Mouse (Mus musculus) 3T3-L1 (cell line): ENCODE results near the gene Phospho1.

Experiments
- DNase-seq: peaks from one replicate; pipeline ENCODE4 v3.0.0-alpha.2; 2015; ENCODE audit warnings: low read depth, low spot score

Phospho1 gene

DNA sequence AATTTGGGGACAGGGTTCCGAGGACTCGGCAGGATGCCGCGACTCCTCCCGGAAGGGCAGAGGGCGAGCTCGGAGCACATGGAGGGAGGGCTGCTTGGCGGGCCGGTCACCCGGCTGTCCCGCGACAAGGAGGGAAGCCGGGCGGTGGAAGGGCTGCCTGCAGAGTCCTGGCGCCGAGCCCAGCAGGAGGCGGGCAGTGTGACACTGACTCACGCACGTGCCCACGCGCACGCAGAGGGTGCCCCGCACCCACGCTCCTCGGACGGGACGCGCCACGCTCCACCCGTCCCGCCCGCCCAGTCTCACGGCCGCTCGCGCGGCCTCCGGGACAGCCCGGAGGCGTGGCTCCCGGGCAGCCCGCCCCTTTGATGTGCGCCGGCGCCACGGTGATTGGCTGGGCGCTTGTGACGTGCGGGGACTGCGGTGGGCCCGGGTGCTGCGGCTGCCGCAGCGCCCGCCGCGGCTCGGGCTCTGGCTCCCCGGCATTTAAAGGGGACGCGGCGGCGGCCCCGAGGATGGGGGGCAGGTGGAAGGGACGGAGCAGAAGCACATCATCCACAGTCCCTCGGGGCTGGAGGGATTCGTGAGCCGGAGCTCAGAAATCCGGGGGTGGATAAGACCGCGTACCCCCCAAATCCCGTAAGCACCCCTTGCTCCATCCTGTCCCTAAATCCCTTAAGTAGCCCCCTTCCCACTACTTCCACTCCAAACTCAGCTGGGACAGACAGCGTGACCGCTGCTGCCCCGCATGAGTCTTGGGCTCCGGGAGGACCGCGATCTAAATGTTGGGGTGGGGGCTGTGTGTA is at the start of gene Phospho1:
Gene Phospho1, plus strand, starts transcription at position 429 of the 806 bp plus-strand sequence.
- DNase-seq: peak; percentile 30

- DNase-seq: peak; percentile 99
These were observed 46.7 kb upstream of the Phospho1 start for GRCm38 (mm10) chr11:95777323-95778297.

GRCm38 (mm10) chr11:95778831-95779251 is 45.5 kb upstream of the Phospho1 start:
- DNase-seq: peak; percentile 71

- peak; percentile 95 for DNase-seq
These were observed 44.9 kb upstream of the Phospho1 start for GRCm38 (mm10) chr11:95779366-95779765.

DNA sequence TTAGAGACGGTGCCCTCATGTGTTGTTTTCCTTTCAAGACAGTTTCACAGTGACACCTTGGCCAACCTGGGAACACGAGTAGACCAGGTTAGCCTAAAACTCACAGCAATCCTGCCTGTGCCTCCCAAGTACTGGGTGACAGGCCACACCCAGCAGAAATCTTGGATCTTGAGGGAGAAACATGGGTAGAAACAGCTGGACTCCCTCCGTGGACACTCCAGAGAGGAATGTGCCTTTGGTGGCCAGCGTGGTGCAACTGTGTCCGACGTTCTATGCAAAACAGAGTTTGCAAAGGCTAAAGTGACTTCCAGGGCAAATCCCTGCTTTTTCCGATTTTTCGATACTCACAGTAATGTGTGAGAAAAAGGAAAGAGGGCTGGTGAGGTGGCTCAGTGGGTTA is 43.8 kb upstream of the Phospho1 start:
- DNase-seq: no peak

DNA sequence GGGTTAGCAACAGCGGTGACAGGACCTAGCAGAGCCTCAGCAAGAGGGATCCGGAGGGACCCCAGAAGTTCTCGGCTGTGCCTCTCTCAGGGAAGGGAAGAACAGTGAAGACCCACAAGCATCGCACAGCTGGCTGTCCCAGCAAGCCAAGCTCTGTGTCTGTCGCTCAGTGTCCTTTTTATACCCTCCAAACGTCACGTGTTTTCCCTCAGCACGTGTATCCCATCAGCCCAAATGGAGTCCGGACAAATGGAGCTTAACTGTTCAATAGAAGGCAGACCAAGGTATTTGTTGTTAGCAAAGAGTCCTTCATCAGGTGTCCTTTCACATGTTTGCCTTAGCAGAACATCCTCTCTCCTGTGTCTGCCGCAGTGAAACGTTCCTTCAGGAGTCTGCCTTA is 42.7 kb upstream of the Phospho1 start:
- DNase-seq: no peak

DNA sequence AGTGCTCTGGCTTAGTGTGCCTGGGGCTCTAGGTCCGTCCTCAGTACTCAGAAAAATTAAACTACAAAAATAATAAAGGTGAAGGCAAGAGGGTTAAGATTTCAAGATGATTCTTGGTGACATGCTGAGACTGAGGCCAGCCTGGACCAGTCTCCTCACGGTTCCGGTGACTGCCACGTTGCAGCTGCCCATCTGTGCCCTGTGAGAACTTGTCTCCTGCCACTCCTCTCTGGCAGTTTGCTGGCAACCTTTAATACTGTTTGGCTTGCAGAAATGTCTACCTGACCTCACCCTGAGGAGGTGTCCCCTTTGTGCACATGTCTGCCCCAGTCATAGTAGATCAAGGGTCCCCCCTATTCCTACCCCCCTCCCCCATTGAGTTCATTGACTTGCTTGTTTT is 40.8 kb upstream of the Phospho1 start:
- DNase-seq: no peak

- no peak for DNase-seq
These were observed 40.3 kb upstream of the Phospho1 start for GRCm38 (mm10) chr11:95783958-95784357.

- no peak for DNase-seq
These were observed 38.6 kb upstream of the Phospho1 start for GRCm38 (mm10) chr11:95785675-95786074.

DNA sequence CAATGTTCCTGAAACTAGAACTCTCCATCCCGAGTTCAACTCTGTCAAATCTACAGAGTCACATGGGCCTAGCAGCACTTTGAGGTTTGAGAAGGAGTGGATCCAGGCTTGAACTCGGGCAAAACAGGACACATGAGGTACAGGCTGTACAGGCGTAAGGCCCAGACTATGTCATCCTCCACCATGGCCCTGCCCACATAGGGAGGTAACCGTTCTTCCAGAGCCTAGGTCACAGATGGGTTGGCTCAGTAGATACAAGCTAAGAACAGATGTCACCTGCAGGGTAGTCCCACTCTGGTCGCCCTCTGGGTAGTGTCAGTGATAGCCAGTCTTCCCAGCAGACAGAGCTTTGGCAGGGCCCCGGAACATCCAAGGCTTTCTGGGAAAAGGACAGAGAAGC is 37.8 kb upstream of the Phospho1 start:
- DNase-seq: no peak

GRCm38 (mm10) chr11:95789451-95789891 is 34.8 kb upstream of the Phospho1 start:
- no peak for DNase-seq

- DNase-seq: no peak
These were observed 32.5 kb upstream of the Phospho1 start for GRCm38 (mm10) chr11:95791787-95792186.

DNA sequence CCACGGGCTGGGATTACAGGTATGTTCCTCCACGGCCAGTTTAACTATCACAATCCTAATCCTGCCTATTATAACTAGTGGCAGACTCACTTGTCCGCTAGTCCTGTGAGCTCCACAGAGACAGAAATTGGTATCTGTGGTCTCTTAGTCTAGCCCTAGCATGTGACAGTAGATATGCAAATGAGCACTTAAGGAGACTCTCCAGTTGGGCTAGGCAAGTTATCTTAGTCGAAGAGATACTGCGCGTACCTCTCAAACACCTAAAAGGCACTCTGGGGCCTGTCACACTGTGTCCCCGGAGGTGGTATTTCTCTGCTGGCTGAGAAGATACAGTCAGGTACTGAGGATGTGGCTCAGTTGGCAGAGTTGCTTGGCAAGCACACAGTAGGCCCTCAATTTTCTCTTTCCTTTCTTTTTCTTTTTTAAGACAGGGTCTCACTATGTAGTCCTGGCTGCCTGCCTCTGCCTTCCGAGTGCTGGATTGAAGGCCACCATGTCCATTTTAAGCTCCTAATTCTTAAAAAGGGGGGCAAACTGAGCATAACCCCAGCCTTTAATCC is 31.3 kb upstream of the Phospho1 start:
- DNase-seq: no peak

DNA sequence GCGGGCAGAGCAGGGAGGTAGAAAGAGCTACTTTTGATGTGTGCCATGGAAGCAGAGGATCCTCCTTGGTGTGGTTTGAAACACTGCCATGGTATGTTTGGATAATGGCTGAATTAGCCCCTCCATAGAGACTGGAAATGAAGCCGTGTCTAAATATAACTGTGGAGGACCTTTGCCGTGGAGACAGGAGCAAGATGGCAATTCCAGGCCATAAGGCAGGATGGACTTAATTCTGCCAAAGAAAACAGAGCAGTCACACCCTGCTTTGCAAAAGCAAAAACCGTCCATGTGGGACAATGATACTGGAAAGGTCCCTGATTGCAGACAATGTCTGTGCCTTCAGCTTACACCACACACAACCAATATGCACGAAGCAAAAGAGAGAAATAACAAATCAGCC is 30.1 kb upstream of the Phospho1 start:
- no peak for DNase-seq

DNA sequence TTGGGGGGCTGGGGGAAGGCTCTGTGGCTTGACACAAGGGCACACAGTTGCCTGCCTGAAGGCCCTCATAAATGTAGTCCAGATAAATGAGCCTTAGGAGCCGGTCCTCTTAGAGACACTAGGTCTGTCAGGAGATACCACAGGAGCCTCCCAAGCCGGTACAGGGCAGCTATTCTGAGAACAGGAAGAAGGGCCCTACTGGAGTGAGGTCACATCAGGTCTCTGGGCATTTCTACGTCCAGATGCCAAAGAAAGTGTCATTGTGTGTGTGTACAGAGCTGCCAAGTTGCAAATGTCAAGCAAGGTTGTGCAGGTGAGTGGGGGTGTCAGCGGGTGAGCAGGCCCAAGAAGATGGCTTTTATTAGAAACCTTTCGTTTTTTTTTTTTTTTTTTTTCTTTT is 28.7 kb upstream of the Phospho1 start:
- DNase-seq: no peak

GRCm38 (mm10) chr11:95805010-95805409 is 19.3 kb upstream of the Phospho1 start:
- DNase-seq: no peak

DNA sequence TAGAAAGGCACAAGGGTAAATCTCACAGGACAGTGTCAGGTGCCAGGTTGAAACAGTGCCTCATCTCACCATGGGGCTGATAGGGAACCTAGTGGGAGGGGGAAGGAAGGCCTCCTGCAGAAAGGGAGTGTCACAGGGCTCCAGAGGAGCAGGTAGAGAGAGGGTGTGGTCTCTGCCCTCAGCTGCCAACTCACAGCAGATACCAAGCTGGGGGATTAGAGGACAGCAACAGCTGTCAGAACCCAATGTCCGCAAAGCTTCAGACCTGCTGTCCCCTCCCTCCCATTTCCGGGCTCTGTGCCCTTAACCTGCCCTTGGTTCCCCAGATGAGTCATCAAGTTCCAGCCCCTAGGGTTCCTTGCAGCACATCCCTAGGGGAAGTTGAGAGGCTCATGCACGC is 18.8 kb upstream of the Phospho1 start:
- peak; percentile 36 for DNase-seq

GRCm38 (mm10) chr11:95807884-95808283 is 16.4 kb upstream of the Phospho1 start:
- DNase-seq: no peak

GRCm38 (mm10) chr11:95808448-95809011 is 15.8 kb upstream of the Phospho1 start:
- peak; percentile 14 for DNase-seq

DNA sequence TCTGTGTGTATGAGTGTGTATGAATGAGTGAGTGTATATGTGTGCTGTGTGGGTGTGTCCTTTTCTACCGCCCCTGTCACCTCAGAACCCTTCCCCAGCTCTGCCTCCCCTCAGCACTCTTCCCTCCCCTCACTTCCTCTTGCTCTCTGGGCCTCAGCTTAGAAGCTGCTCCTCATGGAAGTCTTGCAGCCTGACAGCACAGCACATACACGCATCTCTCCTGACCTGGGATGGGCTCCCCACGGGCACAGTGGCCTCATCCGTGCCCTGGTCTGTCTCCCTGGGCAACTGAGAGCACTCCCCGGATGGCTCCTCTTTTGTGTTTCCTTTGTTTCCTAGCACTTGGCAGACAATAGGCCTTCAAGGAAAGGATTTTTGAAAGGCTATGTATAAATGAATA is 14.7 kb upstream of the Phospho1 start:
- DNase-seq: no peak

GRCm38 (mm10) chr11:95810828-95811227 is 13.5 kb upstream of the Phospho1 start:
- DNase-seq: no peak

DNA sequence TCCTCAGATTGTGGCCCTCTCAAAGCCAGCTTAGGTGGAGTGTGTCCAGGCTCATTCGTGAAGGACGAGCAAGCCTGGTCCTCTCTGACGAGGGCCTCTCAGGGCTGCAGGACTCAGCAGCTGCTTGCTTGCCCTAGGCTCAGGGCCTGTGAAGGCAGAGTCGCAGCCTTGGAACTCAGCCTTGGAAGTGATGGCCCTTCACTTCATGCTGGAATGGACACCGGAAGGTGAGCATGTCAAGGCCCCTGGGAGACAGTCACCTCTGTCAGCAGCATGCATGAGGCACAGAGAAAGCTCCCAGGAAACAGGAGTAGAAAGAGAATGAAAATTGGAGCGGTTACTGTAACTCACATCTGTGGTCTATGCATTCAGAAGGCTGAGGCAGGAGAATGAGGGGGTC is 12.6 kb upstream of the Phospho1 start:
- DNase-seq: no peak
